Mouse (Mus musculus) liver, embryonic 15.5 days (tissue): Measurements from ENCODE around the gene Abraxas2. TPM values are rescaled to one million over a fixed set of nuclear protein-coding genes. Genes with fewer than 3 reads are reported as not detected.

ENCODE experiments used
- ATAC-seq: fragments of 200-750 bp; cut with Nextera tagmentation; 2 replicates; pipeline ENCODE4 v1.8.0; 2017; ENCODE audit warnings: moderate number of reproducible peaks, mild to moderate bottlenecking, moderate library complexity; ENCODE audit not compliant: insufficient read depth
- H3K27ac ChIP-seq: fragments of 300-500 bp; sonication (generic); replicated peaks from 2 replicates; pipeline ENCODE4 v1.5.1; 2015; ENCODE audit warnings: mild to moderate bottlenecking, inconsistent platforms
- H3K27me3 ChIP-seq: fragments of 300-500 bp; sonication (generic); 2 replicates; pipeline ENCODE4 v1.6.1; 2015; ENCODE audit warnings: mild to moderate bottlenecking, inconsistent platforms
- H3K36me3 ChIP-seq: fragments of 300-500 bp; sonication (generic); replicated peaks from 2 replicates; pipeline ENCODE4 v1.6.1; 2015; ENCODE audit warnings: moderate library complexity, mild to moderate bottlenecking, inconsistent platforms
- H3K4me1 ChIP-seq: fragments of 300-500 bp; sonication (generic); replicated peaks from 2 replicates; pipeline ENCODE4 v1.6.1; 2015; ENCODE audit warnings: inconsistent platforms
- H3K4me2 ChIP-seq: fragments of 300-500 bp; sonication (generic); 2 replicates; pipeline ENCODE4 v1.6.1; 2015; ENCODE audit warnings: moderate library complexity, mild to moderate bottlenecking, inconsistent platforms
- H3K4me3 ChIP-seq: fragments of 300-500 bp; sonication (generic); replicated peaks from 2 replicates; pipeline ENCODE4 v1.5.1; 2015; ENCODE audit warnings: mild to moderate bottlenecking, inconsistent platforms
- H3K9ac ChIP-seq: fragments of 300-500 bp; sonication (generic); 2 replicates; pipeline ENCODE4 v1.6.1; 2015; ENCODE audit warnings: moderate library complexity, mild to moderate bottlenecking, inconsistent platforms
- H3K9me3 ChIP-seq: fragments of 300-500 bp; sonication (generic); replicated peaks from 2 replicates; pipeline ENCODE4 v1.6.1; 2016; ENCODE audit warnings: inconsistent platforms
- WGBS: fragments of 180-500 bp; shearing (Covaris S2); methylation state at CpG from one replicate; pipeline ENCODE4 v1.1.7; 2015; ENCODE audit warnings: mixed read lengths; ENCODE audit not compliant: insufficient replicate concordance; 5-methylcytosine and 5-hydroxymethylcytosine counted together
- polyA plus RNA-seq: library from polyadenylated mRNA; unstranded; fragments of >200 nt; fragmentation: Nextera tagmentation; extraction: Ambion mirVana; gene quantifications from 2 replicates; pipeline ENCODE4 v1.2.1, GENCODE M21; 2015

Abraxas2 gene
- polyA plus RNA-seq, 1 experiment from 2014 or later = 13.9 TPM

DNA sequence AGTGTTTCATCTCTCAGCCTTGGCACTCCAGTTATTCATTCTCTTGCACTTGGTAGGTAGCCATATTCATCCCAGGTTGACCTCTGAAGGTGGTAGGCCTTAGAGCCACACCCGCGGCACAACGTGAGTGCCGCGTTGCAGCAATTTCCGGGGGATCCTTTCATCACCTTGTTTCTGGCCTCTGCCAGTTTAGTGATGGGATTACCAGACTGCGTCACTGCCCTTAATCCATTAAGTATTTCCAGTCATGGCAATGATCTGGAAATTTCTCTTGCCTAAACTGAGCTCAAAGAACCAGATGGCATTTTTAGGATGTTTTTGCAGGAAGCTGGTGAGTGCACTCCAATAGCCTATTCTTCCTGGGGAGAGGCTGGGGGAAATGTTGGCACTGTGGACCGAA lies 30.7 kb downstream of the Abraxas2 start:
- H3K4me3 ChIP-seq = no peak overlapping the region
- no peak overlapping the region for H3K9ac ChIP-seq
- no peak overlapping the region for H3K27ac ChIP-seq
- no peaks in the 10 kb centered on the region for H3K9me3 ChIP-seq
- 87% methylated on average over 8 of the region's 8 CpGs for WGBS
- H3K27me3 ChIP-seq = no peaks in the 10 kb centered on the region
- ATAC-seq = no peak
- H3K4me1 ChIP-seq = peaks cover 14% of the 10 kb centered on the region; the same call in 1 of the 2 replicates
- H3K36me3 ChIP-seq = peaks cover 2% of the 10 kb centered on the region
- H3K4me2 ChIP-seq = no peak overlapping the region

- Histone ChIP-seq H3K9me3 (no peaks in the 10 kb centered on the region), H3K4me2 (no peak overlapping the region), H3K36me3 (no peaks in the 10 kb centered on the region), H3K4me3 (no peak overlapping the region), H3K27ac (no peak overlapping the region), H3K27me3 (no peaks in the 10 kb centered on the region), H3K9ac (no peak overlapping the region), H3K4me1 (peaks cover 14% of the 10 kb centered on the region; the same call in 1 of the 2 replicates)
- ATAC-seq = no peak
- WGBS = 70% methylated on average over 5 of the region's 5 CpGs
Observed at GRCm38 (mm10) chr7:132890201-132890600, 31.2 kb downstream of the Abraxas2 start.

DNA sequence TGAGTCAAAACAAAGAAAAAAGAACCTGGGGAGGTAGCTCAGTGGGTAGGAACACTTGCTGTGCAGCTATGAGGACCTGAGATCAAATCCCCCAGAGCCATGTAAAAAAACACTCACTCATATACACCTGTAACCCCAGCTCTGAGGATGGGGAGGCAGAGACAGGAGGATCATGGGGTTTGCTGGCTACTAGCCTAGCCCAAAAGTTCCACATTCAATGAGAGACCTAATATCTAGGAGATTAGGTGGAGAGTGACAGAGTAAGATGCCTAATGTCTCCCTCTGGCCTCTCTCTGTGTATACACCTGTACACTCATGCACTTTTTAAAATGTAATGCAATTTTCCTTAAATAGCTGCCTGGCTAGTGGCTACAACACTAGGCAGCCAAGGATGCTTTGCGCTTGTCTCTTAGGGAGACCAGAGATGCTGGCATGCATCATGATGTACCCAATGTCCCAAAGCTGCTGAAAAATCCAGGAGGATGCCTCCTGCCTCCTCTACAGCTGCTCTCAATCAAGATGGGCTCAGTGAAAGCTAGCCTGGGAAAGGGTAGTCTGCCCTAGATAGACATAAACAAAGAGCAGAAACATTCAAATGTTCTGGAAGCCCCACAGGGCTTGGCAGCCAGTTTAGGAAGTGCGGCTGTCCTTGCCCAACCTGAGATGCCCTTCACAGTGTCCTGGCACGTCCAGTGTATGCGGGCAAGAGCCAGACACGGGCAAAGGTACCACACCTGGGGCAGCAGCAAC lies 32.7 kb downstream of the Abraxas2 start:
- Histone ChIP-seq H3K9me3 (no peaks in the 10 kb centered on the region), H3K27ac (no peak overlapping the region), H3K27me3 (no peaks in the 10 kb centered on the region), H3K4me1 (peaks cover 14% of the 10 kb centered on the region; the same call in 1 of the 2 replicates), H3K9ac (no peak overlapping the region), H3K36me3 (no peaks in the 10 kb centered on the region), H3K4me2 (no peak overlapping the region), H3K4me3 (no peak overlapping the region)
- 70% methylated on average over 5 of the region's 5 CpGs for WGBS
- ATAC-seq = no peak

GRCm38 (mm10) chr7:132892311-132892661 lies 33.3 kb downstream of the Abraxas2 start:
- no peaks in the 10 kb centered on the region for H3K36me3 ChIP-seq
- no peak overlapping the region for H3K27ac ChIP-seq
- H3K4me1 ChIP-seq = peaks cover 14% of the 10 kb centered on the region; the same call in 1 of the 2 replicates
- ATAC-seq = no peak
- no peaks in the 10 kb centered on the region for H3K27me3 ChIP-seq
- H3K4me3 ChIP-seq = no peak overlapping the region
- 34% methylated on average over 4 of the region's 4 CpGs for WGBS
- H3K9me3 ChIP-seq = no peaks in the 10 kb centered on the region
- H3K4me2 ChIP-seq = no peak overlapping the region
- H3K9ac ChIP-seq = no peak overlapping the region

- ATAC-seq = no peak
- no peak overlapping the region for H3K4me3 ChIP-seq
- whole genome bisulfite sequencing = 51% methylated on average over 7 of the region's 7 CpGs
- no peak overlapping the region for H3K4me2 ChIP-seq
- H3K9ac ChIP-seq = no peak overlapping the region
- H3K27ac ChIP-seq = no peak overlapping the region
- H3K27me3 ChIP-seq = no peaks in the 10 kb centered on the region
- H3K4me1 ChIP-seq = peaks cover 12% of the 10 kb centered on the region; the same call in 1 of the 2 replicates
- H3K9me3 ChIP-seq = no peaks in the 10 kb centered on the region
- H3K36me3 ChIP-seq = no peaks in the 10 kb centered on the region
Observed at GRCm38 (mm10) chr7:132892806-132893205, 33.8 kb downstream of the Abraxas2 start.

DNA sequence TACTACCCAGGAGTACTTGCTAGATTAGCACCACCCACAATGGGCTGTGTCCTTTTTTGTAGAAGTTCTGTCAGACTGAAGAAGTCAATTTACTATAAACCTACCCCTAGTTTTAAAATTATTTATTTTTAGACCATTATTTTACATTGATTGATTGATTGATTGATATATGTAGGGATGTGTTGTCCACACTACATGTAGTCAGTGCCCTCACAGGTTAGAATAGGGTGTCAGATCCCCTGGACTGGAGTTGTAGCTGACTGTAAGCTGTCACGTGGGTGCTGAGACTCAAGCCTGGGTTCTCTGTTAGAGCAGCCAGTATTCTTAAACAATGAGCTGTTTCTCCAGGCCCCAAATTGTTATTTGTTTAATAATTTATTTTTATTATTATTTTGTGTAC lies 34.3 kb downstream of the Abraxas2 start:
- H3K4me1 ChIP-seq = peaks cover 6% of the 10 kb centered on the region; the same call in 1 of the 2 replicates
- WGBS = 74% methylated on average over 1 of the region's 1 CpGs
- no peak overlapping the region for H3K4me3 ChIP-seq
- no peaks in the 10 kb centered on the region for H3K9me3 ChIP-seq
- no peak overlapping the region for H3K9ac ChIP-seq
- no peak for ATAC-seq
- no peak overlapping the region for H3K4me2 ChIP-seq
- H3K36me3 ChIP-seq = no peaks in the 10 kb centered on the region
- no peaks in the 10 kb centered on the region for H3K27me3 ChIP-seq
- no peak overlapping the region for H3K27ac ChIP-seq

DNA sequence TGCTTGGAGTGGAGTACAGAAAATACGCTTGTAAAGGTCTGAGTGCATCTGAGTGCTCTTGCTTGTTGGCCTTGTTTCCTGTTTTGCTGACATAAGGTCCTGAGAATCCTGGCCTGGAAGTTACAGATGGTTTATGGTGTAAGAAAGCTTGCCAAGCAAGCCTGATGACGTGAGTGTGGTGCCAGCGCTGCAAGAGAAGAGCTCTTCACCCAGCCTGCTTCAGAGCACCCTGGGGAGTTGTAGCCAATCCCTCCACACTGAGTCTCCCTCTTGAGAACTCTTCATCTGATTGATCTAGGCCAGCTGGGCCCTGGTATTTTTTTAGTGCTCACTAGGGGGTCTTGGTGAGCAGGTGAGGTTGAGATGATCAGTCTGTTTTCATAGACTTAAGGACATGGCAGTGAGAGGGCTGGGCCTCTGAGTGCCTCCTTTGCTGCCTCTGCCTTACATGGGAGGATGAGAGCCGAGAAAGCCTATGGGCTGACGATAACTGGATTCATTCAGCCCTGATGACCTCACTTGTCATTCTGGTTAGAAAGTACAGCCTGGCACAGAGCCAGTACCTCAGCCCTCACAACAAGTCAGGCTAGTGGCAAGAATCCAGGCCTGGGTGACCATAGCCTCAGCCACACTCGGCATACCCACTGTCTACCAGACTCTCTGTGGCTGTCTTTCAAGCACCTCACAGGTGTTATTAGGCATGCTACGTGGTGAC lies 36.0 kb downstream of the Abraxas2 start:
- Histone ChIP-seq H3K4me2 (no peak overlapping the region), H3K9ac (no peak overlapping the region), H3K27ac (no peak overlapping the region), H3K4me1 (no peaks in the 10 kb centered on the region), H3K36me3 (no peaks in the 10 kb centered on the region), H3K9me3 (no peaks in the 10 kb centered on the region), H3K27me3 (no peaks in the 10 kb centered on the region), H3K4me3 (no peak overlapping the region)
- no peak for ATAC-seq
- 65% methylated on average over 7 of the region's 7 CpGs for WGBS

DNA sequence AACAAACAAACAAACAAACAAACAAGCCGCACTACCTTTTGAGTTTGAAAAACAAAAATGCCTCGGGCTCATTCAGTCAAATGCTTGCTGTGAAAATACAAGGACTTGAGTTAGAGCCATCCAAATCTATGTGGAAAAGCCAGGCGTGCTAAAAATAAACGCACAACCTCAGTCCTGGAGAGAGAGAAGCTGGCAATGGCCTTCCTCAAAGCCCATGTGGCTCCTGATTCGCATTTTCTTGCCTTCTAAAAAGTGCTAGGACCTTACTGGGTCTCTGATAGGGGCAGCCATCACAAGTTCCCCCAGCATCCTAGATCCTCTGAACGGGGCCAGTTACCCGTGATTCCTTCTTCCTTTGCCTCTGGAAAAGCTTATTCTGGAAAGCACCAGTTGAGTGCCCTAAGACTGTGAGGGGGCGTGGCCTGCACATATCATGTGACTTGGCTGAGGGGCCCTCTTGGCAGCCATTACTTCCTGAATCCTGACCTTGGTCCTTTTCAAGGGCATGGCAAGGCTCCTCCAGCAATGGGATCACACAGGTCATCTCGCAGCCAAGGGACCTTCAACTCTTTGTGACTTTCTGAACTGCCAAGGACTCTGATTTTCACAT lies 37.3 kb downstream of the Abraxas2 start:
- 72% methylated on average over 9 of the region's 9 CpGs for WGBS

GRCm38 (mm10) chr7:132897258-132897657 lies 38.2 kb downstream of the Abraxas2 start:
- no peak for ATAC-seq
- Histone ChIP-seq H3K4me3 (no peak overlapping the region), H3K27me3 (no peaks in the 10 kb centered on the region), H3K9ac (no peak overlapping the region), H3K4me2 (no peak overlapping the region), H3K4me1 (no peaks in the 10 kb centered on the region), H3K27ac (no peak overlapping the region), H3K36me3 (no peaks in the 10 kb centered on the region), H3K9me3 (no peaks in the 10 kb centered on the region)
- WGBS = 73% methylated on average over 10 of the region's 10 CpGs

More for the DNA sequence above, 37.3 kb downstream of the Abraxas2 start:
- H3K4me1 ChIP-seq = no peaks in the 10 kb centered on the region
- no peaks in the 10 kb centered on the region for H3K9me3 ChIP-seq
- H3K27me3 ChIP-seq = no peaks in the 10 kb centered on the region
- no peak overlapping the region for H3K9ac ChIP-seq
- no peak overlapping the region for H3K27ac ChIP-seq
- H3K4me3 ChIP-seq = no peak overlapping the region
- no peak overlapping the region for H3K4me2 ChIP-seq
- ATAC-seq = no peak
- H3K36me3 ChIP-seq = no peaks in the 10 kb centered on the region

DNA sequence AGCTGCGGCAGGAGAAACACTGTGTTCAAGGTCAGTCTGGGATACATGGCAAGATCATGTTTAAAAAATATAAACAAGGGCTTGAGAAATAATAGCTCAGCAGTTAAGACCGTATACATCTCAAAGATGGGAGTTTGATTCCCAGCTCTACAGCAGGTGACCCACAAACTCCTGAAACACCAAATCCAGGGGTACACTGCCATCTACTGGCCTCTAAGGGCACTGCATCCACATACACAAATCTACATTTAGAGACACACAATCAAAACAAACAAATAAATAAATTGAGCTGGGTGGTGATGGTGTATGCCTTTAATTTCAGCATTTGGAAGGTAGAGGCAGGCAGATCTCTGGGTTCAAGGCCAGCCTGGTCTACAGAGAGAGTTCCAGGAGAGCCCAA lies 39.2 kb downstream of the Abraxas2 start:
- Histone ChIP-seq H3K4me1 (no peaks in the 10 kb centered on the region), H3K27me3 (no peaks in the 10 kb centered on the region), H3K4me3 (no peak overlapping the region), H3K4me2 (no peak overlapping the region), H3K27ac (no peak overlapping the region), H3K9ac (no peak overlapping the region), H3K36me3 (no peaks in the 10 kb centered on the region), H3K9me3 (no peaks in the 10 kb centered on the region)
- WGBS = 69% methylated on average over 2 of the region's 2 CpGs
- no peak for ATAC-seq

- Histone ChIP-seq H3K9ac (no peak overlapping the region), H3K4me1 (no peaks in the 10 kb centered on the region), H3K27ac (no peak overlapping the region), H3K27me3 (no peaks in the 10 kb centered on the region), H3K4me3 (no peak overlapping the region), H3K9me3 (no peaks in the 10 kb centered on the region), H3K4me2 (no peak overlapping the region), H3K36me3 (no peaks in the 10 kb centered on the region)
- ATAC-seq = no peak
- WGBS = 36% methylated on average over 2 of the region's 2 CpGs
Observed at GRCm38 (mm10) chr7:132900826-132901531, 42.0 kb downstream of the Abraxas2 start.
